Mouse (Mus musculus): ENCODE measurements around the gene Slc37a3. TPM values are rescaled to one million over a fixed set of nuclear protein-coding genes. Genes with fewer than 3 reads are reported as not detected.
A peak's percentile ranks its signal among the peaks of the same experiment; 100 is the strongest.
"Not testable (repeated sequence)": the region's sequence is repeated elsewhere in the genome, so short reads cannot be mapped to it uniquely, and the experiment has no call there.

Slc37a3 gene
- total RNA-seq (2021) = 10 to 100 TPM; 16.4 to 20.5 TPM

DNA sequence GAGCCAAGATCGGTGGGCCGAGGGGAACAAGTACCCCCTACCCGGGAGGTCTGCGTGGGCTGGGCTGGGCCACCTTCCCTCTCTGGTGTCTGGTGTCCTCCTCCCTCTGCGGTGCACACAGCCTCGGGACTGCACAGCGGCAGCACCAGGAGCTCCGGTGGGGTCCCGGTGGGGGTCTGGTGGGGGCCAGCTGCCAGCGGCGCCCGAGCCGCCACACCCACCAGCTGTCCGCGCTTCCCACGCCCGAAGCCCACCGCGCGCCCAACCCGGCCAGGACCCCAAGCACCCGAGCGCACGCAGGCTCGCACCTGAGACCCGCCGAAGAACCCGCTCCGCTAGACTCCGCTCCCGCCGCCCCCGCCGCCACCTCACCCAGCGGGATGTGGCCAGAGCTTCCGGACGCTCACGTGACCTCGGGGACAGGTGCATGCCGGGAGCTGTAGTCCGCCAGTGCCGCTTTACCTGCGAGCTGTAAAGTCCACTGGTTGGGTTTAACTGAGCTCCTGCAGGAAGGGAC lies at the start of gene Slc37a3:
TSS of gene Slc37a3 (minus strand) at position 365 of the 517 bp plus-strand sequence.
- intact Hi-C loops (cut with DNase I) = no loop called here
- DNase-seq (ENCODE audit: low spot score) = peak; percentile 71

DNA sequence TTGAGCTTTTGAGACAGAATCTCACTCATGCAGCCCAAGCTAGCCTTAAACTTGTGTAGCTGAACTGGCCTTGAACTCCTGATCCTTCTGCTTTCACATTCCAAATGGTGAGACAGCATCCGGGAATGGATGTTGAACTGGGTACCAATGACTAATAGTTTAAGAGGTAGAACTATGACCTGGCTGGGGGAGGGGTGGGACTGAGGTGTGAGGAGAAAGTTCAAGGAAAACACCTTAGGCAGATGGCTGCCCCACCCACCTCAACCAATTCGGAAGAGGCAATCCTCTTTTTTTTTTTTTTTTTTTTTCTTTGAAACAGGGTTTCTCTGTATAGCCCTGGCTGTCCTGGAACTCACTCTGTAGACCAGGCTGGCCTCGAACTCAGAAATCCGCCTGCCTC lies 49.2 kb upstream of the Slc37a3 start:
- intact Hi-C loops (cut with DNase I) = no loop called here
- no peak for DNase-seq (ENCODE audit: low spot score)

DNA sequence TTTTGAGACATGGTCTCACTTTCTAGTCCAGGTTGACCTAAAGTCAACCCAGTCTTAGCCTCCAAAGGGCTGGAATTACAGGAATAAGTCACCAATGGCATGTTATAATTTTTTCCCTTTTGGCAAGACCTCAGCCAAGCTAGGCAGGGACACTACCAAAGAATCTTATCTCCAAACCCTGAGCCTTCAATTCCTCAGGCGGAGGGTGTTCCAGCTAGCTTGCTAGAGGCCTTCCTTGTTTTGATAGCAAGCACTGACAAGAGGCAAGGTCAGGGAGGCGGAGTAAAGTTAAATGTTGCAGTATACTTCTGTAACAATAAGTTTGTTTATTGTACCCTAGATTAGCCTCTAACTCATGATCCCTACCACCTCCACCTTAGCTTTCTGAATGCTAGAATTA lies 47.7 kb upstream of the Slc37a3 start:
- DNase-seq (ENCODE audit: low spot score) = no peak
- intact Hi-C loops (cut with DNase I) = no loop called here

DNA sequence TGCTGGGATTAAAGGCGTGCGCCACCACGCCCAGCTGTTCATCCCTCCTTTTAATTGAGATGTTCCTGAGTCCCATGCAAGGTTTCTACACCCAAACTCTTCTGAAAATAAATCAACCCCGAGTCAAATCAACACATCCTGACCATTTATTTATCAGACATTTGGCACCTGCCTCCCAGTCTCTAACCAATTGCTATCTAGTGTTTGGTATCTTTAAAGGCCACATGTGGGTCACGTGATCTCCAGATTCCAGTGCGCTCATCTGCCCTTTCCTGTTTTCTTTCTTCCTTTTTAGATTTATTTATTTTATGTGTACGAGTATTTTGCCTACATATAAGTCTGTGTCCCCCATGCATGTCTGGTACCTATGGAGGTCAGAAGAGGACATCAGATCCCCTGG lies 46.2 kb upstream of the Slc37a3 start:
- no peak for DNase-seq (ENCODE audit: low spot score)
- intact Hi-C loops (cut with DNase I) = loop anchor here (5.0 kb wide), 1 partner anchor 144 kb away; no protein-coding TSS in a partner anchor

DNA sequence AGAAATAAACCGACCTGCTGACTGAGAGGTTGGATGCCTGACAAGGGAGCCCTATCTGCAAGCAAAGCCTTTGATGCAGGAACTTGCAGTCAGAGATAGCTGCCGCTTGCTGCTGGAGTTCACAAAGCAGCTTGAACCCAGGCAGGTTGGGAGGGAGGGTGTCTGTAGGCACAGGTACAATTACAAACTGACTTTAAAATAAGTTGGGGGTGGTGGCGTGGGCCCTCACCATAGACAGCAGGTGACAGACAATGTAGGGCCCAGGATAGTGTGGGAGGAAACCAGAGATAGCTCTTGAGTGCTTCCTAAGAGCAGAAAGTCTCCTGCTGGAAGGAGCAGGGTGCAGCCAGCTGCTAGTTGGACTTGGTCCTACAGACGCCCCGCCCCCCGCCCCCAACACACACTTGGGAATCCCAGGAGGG lies 45.7 kb upstream of the Slc37a3 start:
- no peak for DNase-seq (ENCODE audit: low spot score)
- intact Hi-C loops (cut with DNase I) = loop anchor here (5.0 kb wide), 1 partner anchor 144 kb away; no protein-coding TSS in a partner anchor

DNA sequence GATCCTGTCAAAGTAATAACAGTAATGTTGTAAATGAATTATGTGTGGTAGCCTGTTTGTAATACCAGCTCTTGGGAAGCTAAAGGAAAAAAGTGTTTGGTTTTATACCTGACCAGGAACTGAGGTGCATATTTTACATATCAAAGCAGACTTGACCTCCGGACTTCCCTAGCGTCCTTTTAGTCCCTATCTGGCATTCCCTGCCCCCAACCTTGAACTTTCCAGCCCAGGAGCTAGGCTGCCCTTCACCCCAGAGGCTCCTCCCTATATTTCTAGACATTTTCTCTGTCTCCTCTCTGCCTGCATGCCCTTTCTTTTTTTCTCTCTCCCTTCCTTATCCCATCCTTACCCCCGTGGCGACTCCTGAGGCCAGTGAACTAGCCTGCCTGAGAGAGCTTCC lies 43.4 kb upstream of the Slc37a3 start:
- intact Hi-C loops (cut with DNase I) = loop anchor here (5.0 kb wide), 1 partner anchor 146 kb away; no protein-coding TSS in a partner anchor
- DNase-seq (ENCODE audit: low spot score) = no peak

DNA sequence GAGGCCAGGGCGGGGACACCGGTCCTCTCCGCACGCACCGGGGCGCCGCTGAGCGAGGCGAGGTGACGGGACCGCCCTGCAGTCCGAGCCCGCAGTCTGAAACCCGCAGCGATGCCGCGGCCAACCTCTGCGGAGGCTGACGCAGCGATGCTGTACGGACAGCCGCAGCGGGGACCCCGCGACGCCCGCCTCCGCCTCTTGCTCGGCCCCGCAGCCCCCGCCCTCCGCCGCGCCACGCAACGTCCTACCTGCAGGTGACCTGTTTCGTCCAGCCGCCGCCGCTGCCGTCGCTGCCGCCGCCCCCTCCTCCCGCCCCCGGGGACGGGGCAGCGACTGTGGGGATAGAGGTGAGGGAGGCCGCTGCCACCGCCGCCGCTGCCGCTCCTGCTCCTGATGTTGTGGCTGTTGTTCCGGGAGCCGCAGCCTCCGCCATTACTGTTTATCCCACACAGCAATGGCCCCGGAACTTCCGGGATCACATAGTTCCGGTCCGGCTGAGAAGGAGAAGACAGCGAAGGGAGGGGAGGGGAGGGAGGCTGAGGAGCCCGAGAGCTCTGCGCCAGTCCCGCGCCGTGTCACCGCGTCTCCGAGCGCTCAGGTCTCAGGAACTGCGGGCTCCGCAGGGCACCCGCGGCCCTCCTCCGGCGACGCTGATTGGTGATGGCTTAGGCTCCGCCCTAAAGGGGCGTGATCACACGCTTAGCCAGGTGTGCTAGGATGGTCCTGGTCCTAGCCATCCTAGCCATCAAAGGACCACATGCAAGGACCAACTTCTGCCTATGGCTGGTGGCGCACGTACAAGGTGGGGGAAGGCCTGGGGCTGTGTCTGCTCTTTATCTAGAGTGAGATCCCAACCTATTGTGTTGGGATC lies 42.6 kb upstream of the Slc37a3 start, which contains the start of gene Mkrn1:
TSS of gene Mkrn1 (minus strand) at position 612 of the 871 bp plus-strand sequence.
- peak; percentile 51 for DNase-seq (ENCODE audit: low spot score)
- intact Hi-C loops (cut with DNase I) = loop anchor here (5.0 kb wide), 1 partner anchor 147 kb away; no protein-coding TSS in a partner anchor

DNA sequence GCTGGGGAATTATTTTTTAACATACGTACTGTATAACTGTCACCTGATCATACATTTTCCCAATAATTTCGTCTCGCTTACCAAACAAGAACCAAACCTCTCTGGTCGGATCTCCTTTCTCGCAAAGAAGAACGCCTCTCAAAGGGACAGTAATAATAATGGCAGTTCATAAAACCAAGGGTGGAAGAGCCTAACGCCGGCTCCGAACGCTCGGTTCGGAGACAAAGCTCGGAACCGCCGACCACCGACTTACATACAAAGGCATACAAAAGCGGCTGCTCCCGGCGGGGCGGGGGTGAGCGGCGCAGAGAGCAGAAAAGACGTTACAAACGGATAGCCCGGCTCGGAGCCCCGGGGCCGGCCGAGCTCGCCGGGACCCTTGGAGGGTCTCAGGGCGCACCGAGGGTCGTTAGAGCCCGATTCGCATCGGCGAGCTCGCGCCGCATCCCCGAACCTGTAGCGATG lies 41.9 kb upstream of the Slc37a3 start:
- no peak for DNase-seq (ENCODE audit: low spot score)
- intact Hi-C loops (cut with DNase I) = no loop called here

DNA sequence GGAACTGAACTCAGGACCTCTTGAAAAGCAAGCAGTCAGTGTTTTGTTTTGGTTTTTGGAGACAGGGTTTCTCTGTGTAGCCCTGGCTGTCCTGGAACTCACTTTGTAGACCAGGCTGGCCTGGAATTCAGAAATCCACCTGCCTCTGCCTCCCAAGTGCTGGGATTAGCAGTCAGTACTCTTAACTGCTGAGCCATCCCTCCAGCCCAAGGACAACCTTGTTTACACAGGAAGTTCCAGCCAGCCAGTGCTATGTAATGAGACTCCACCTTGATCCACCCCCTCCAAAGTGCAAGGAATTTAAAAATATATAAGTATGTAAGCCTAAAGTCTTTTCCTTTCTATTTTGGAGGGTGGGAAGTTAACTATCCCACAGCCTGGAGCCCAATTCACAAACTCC lies 39.2 kb upstream of the Slc37a3 start:
- intact Hi-C loops (cut with DNase I) = not testable (repeated sequence)

DNA sequence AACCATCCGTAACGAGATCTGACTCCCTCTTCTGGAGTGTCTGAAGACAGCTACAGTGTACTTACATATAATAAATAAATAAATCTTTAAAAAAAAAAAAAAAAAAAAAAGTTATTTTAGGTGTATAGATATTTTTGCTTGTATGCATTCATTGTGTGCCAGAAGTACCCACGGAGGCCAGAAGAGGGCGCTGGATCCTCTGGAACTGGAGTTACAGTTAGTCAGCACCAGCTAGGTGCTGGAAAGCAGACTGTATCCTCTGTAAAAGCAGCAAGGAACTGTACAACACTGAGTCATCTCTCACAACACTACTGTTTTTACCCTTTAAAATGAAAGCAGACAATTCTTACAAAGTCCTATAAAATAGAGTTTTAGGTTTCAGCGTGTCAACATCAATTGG lies 38.3 kb upstream of the Slc37a3 start:
- intact Hi-C loops (cut with DNase I) = no loop called here

More for the DNA sequence above, 39.2 kb upstream of the Slc37a3 start:
- DNase-seq (ENCODE audit: low spot score) = not testable (repeated sequence)

DNA sequence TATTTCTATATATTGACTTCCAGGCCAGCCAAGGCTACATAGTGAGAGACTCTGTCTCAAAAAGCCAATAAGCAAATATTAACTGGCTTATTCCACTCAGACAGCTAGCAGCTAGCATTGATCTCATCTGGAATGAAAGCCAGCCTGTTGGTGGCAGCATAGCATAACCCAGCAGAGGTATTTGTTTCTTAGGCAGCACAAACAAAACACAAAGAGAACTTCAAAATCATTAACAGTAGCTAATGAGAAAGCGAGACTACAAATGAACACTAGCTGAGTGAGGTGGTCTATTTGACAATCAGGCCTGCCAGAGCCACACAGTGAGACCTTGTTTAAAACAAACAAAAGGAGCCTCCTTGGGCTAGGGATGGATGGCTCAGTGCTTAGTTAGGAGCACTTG lies 36.6 kb upstream of the Slc37a3 start:
- intact Hi-C loops (cut with DNase I) = no loop called here
- DNase-seq (ENCODE audit: low spot score) = no peak

More for the DNA sequence above, 38.3 kb upstream of the Slc37a3 start:
- no peak for DNase-seq (ENCODE audit: low spot score)

DNA sequence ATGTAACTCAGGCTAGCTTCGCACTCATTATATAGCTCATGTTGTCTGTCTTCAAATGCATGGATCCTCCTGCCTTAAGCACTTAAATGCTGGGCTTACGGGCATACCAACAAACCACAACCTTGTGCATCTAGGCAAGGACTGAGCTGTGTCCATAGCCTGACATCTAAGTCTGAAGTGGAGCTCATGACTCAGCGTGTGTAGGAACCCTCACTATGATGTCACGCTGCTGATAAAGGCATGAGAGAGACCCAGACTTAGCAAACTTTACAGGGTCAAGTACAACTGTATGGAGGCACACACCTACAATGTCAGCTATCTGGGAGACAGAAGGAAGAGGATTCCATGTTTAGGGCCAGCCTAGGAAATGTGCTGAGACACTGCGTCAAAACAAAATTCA lies 29.0 kb upstream of the Slc37a3 start:
- intact Hi-C loops (cut with DNase I) = no loop called here
- DNase-seq (ENCODE audit: low spot score) = no peak

DNA sequence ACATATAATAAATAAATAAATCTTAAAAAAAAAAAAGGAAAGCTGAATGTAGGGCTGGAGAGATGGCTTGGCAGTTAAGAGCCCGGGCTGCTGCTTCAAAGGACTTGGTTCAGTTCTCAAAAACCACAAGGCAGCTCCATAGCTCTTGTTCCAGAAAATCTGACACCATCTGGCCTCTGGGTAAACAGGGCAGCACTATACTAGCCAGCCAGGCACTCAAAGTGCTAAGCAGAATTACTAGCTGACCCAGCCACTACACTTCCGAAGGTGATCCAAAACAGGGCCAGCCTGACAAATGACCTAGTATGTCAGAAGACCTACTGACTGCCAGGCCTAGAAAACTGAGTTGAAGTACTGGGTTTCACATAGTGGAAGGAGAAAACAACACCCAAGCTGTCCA lies 25.7 kb upstream of the Slc37a3 start:
- no peak for DNase-seq (ENCODE audit: low spot score)
- intact Hi-C loops (cut with DNase I) = no loop called here

DNA sequence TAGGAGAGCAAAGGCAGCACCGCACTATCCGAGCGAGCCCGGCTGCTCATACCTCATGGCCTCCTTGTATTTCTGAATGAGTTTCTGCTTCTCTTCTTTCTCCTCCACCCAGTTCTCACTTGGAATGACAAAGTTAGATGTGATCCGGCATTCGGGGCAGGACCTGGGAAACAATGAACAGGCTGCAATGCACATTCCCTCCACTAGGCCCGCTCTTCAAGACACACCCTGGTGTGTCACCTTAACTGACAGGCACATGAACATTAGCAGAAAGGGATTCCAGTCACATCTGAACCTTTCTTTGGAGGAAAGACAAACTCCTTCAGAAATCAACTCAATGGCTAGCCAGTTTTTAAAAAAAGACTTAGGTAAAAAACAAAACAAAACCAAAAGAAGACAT lies 22.9 kb upstream of the Slc37a3 start:
- DNase-seq (ENCODE audit: low spot score) = no peak
- intact Hi-C loops (cut with DNase I) = no loop called here

DNA sequence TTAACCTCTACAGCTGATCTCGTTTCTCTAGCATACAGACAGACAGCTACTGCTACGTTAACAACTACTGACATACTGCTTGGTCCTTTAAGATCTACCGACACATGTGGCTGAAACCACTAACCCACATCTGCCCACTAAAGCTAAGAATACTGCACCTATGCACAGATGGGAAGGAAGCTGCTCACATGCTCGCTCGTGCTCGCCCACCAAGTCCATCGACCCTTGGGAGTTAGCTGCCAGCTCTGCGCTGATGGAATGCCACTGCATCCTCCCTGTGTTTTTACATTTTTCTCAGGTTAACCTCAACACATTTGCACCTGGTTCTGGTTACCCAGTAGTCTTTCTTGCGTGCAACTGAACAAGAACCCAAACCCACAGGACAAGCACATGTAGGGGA lies 20.9 kb upstream of the Slc37a3 start:
- no peak for DNase-seq (ENCODE audit: low spot score)
- intact Hi-C loops (cut with DNase I) = no loop called here

DNA sequence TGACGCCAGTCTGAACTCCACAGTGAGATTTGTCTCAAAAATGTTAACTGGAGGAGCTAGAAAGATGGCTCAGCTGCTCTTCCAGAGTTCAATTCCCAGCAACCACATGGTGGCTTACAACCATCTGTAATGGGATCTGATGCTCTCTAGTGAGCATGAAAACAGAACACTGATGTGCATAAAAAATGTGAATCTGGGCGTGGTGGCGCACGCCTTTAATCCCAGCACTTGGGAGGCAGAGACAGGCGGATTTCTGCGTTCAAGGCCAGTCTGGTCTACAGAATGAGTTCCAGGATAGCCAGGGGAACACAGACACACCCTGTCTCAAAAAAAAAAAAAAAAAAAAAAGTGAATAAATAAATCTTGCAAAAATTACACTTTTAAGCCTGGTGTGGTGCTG lies 19.6 kb upstream of the Slc37a3 start:
- DNase-seq (ENCODE audit: low spot score) = no peak
- intact Hi-C loops (cut with DNase I) = no loop called here

DNA sequence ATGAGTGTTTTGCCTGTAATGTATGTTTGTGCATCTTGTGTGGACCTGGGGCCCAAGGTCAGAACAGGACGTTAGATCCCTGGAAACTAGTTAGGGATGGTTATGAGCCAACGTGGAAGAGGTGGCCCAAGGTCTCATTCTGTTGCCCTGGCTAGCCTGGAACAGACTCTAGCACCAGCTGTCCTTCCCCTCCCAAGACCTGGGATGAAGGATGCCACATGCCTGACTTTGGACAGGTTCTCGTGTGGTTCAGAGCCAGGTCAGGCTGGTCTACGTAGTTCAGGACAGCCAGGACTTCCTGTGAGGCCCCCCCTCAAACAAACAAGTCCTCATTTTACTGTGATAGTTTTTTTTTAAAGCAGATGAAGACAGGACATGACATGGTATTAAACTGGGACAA lies 18.4 kb upstream of the Slc37a3 start:
- intact Hi-C loops (cut with DNase I) = no loop called here

DNA sequence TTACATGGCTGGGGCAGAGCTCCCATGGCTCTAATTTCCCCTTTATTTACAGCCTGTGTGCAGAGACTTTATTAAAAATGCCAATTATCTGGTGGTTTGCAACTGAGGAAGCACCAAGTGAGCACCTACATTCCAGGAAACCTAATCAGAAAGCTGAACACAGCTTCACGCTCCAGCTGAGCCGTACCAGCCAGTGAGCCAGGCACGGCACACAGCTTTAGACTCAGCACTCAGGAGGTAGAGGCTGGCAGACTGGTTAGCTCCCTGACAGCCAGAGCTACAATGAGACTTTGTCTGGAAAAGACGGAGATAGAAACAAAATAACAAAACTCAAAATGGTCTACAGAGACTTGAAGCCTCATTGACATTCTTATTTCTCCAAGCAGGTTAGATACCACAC lies 18.0 kb upstream of the Slc37a3 start:
- no peak for DNase-seq (ENCODE audit: low spot score)
- intact Hi-C loops (cut with DNase I) = no loop called here

More for the DNA sequence above, 18.4 kb upstream of the Slc37a3 start:
- no peak for DNase-seq (ENCODE audit: low spot score)

DNA sequence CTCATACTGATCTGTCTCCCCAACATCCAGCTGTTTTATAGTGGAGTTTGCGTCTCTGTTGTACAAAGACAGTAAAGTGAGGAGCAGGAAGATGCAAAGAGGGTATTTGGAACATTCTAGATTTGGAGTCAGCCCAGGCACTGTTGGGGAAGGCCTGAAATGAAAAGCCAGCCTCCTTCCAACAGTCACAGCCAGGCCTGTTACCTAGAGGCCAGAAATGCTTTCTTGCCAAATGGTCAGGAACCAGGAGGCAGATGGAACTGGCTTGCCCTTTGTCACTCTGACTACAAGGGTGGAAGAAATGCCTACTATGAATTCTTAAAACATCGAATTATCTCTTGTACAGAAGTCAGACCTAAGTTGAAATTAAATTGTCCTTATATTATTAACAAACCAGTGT lies 12.5 kb upstream of the Slc37a3 start:
- intact Hi-C loops (cut with DNase I) = no loop called here
- no peak for DNase-seq (ENCODE audit: low spot score)

DNA sequence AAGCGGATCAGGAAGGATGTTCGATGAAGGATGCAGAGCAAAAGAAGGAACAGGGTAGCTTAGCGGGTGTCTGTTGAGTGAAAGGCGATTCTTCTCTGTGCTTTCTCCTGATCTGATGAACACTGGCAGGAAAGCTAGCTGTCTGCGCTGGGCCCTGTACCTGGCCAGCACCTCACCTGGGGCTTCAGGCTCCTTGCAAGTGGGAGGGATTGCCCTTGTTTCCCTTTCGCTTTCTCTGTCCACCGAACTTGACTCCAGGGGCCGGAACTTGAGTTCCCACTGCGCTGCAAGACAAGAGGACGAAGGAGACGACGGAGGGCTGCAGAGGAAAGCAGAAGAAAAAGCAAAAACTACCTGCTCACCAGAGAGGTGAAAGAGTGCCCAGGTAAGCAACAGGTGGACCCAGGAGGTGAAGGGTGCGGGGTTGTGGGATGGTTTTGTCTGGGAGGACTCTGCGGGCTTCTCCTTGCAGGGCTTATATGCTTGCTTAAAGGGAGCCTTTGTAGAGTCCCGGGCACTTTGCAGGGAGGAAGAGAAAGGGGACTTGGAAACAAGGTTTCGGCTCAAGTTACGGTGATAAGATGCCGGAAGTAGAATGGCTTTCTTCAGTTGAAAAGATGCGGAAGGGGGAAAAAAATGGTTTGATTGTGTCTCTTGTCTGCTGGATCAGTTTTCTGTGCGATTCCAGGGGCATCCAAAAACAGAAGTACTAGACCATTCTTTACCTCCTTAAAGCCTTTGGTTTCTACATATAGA lies 3.8 kb upstream of the Slc37a3 start, which contains the start of gene Rab19:
TSS of gene Rab19 (plus strand) at position 51 of the 756 bp plus-strand sequence.
- intact Hi-C loops (cut with DNase I) = no loop called here
- DNase-seq (ENCODE audit: low spot score) = no peak
